Mouse (Mus musculus) heart, postnatal 36 days (tissue): Measurements from ENCODE around the gene Dlx3. TPM values are rescaled to one million over a fixed set of nuclear protein-coding genes. Genes with fewer than 3 reads are reported as not detected.

Experiments used
- DNase-seq, 2 experiments: peaks; one replicate each; pipeline ENCODE4 v3.0.0; 2021 to 2022
- intact Hi-C: fragments of 180-260 bp; cut with DNase I; formaldehyde crosslinking; loops from one replicate; pipeline ENCODE4 v1.15.1; 2025
- total RNA-seq, 2 experiments: library from RNA; stranded (reverse); gene quantifications; 2 replicates each; pipeline ENCODE4 v1.2.3; 2021

The Dlx3 gene
- total RNA-seq, result not detected

GRCm38 (mm10) chr11:95119990-95120632 lies at the start of gene Dlx3:
TSS of gene Dlx3 (plus strand) at chr11:95120119.
- intact Hi-C loops, result loop anchor here (5.0 kb wide), 1 partner anchor 267 kb away; no protein-coding TSS in a partner anchor
- DNase-seq, result no peak

GRCm38 (mm10) chr11:95070140-95071107 lies 49.5 kb upstream of the Dlx3 start:
- intact Hi-C loops, result no loop called here
- DNase-seq, result no peak

- peak; percentile 50 to 53 for DNase-seq
- intact Hi-C loops, result no loop called here
Observed at GRCm38 (mm10) chr11:95071266-95071665, 48.7 kb upstream of the Dlx3 start.

- intact Hi-C loops, result no loop called here
Observed at GRCm38 (mm10) chr11:95072136-95072535, 47.8 kb upstream of the Dlx3 start.

GRCm38 (mm10) chr11:95072804-95073203 lies 47.1 kb upstream of the Dlx3 start:
- DNase-seq, result no peak

More at GRCm38 (mm10) chr11:95072136-95072535, 47.8 kb upstream of the Dlx3 start:
- no peak for DNase-seq

GRCm38 (mm10) chr11:95073835-95074234 lies 46.1 kb upstream of the Dlx3 start:
- intact Hi-C loops, result loop anchor here (2.0 kb wide), 1 partner anchor 25 kb away; no protein-coding TSS in a partner anchor

More at GRCm38 (mm10) chr11:95072804-95073203, 47.1 kb upstream of the Dlx3 start:
- intact Hi-C loops, result no loop called here

GRCm38 (mm10) chr11:95074694-95075093 lies 45.2 kb upstream of the Dlx3 start:
- intact Hi-C loops, result loop anchor here (2.0 kb wide), 1 partner anchor 26 kb away; no protein-coding TSS in a partner anchor
- no peak for DNase-seq

More at GRCm38 (mm10) chr11:95073835-95074234, 46.1 kb upstream of the Dlx3 start:
- no peak for DNase-seq

- intact Hi-C loops, result loop anchor here (1.0 to 2.0 kb wide), 2 partner anchors 27 to 32 kb away; no protein-coding TSS in a partner anchor
Observed at GRCm38 (mm10) chr11:95075197-95076040, 44.5 kb upstream of the Dlx3 start.

GRCm38 (mm10) chr11:95076041-95076535 lies 43.8 kb upstream of the Dlx3 start:
- DNase-seq, result peak; percentile 60 to 68
- intact Hi-C loops, result loop anchor here (1.0 kb wide), 1 partner anchor 31 kb away; no protein-coding TSS in a partner anchor

More at GRCm38 (mm10) chr11:95075197-95076040, 44.5 kb upstream of the Dlx3 start:
- no peak for DNase-seq

GRCm38 (mm10) chr11:95076536-95077111 lies 43.3 kb upstream of the Dlx3 start, which contains the start of gene Itga3:
TSS of gene Itga3 (minus strand) at chr11:95076801.
- intact Hi-C loops, result loop anchor here (1.0 kb wide), 1 partner anchor 31 kb away; no protein-coding TSS in a partner anchor
- DNase-seq, result peak; percentile 69 to 76

- intact Hi-C loops, result no loop called here
- no peak for DNase-seq
Observed at GRCm38 (mm10) chr11:95077956-95078355, 42.0 kb upstream of the Dlx3 start.

GRCm38 (mm10) chr11:95079256-95079875 lies 40.6 kb upstream of the Dlx3 start:
- DNase-seq, result no peak
- intact Hi-C loops, result no loop called here

GRCm38 (mm10) chr11:95080783-95081182 lies 39.1 kb upstream of the Dlx3 start:
- intact Hi-C loops, result no loop called here
- no peak for DNase-seq

- no peak for DNase-seq
- intact Hi-C loops, result no loop called here
Observed at GRCm38 (mm10) chr11:95082896-95083295, 37.0 kb upstream of the Dlx3 start.

GRCm38 (mm10) chr11:95084175-95084574 lies 35.7 kb upstream of the Dlx3 start:
- DNase-seq, result no peak
- intact Hi-C loops, result no loop called here

GRCm38 (mm10) chr11:95084811-95085382 lies 35.0 kb upstream of the Dlx3 start:
- intact Hi-C loops, result no loop called here
- no peak for DNase-seq

GRCm38 (mm10) chr11:95085710-95086109 lies 34.2 kb upstream of the Dlx3 start:
- DNase-seq, result no peak
- intact Hi-C loops, result no loop called here

- no peak for DNase-seq
Observed at GRCm38 (mm10) chr11:95086229-95086628, 33.7 kb upstream of the Dlx3 start.

More at GRCm38 (mm10) chr11:95086229-95086628, 33.7 kb upstream of the Dlx3 start:
- intact Hi-C loops, result no loop called here
